Mouse (Mus musculus): ENCODE results near the gene Lamc1.
"Not testable (repeated sequence)": the region's sequence is repeated elsewhere in the genome, so short reads cannot be mapped to it uniquely, and the experiment has no call there.

Lamc1 gene

DNA sequence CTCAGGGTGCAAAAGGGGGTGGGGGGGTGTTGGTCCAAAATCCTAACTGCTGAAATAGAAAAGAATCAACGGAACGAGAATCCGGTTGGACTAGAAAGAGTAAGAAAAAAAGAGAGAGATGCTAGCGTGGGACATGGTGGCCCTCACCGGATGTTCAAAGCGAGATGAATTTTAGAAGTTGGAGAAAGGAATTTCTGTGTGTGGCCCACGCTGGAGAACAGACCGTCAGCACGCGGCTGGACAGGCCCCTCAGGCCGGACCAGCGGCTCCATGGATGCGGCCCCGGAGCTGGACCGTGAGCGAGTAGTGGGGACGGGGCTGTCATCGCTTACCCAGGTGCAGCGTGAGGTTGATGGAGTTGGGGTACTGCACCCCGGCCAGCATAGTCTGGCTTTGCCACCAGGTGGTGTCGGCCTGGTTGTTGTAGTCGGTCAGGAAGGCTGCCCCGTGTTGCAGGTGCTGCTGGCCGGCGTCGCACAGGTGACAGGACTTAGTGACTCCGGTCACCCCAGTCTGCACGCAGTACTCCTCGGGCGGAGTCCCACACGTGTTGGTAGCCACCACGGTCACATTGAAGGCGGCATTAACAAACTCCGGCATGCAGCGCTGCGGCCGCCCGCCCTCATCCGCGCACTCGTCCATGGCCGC lies 666 bp downstream of the Lamc1 start:
- DNase-seq (ENCODE audit: low read depth, low spot score) = peak; percentile 75

DNA sequence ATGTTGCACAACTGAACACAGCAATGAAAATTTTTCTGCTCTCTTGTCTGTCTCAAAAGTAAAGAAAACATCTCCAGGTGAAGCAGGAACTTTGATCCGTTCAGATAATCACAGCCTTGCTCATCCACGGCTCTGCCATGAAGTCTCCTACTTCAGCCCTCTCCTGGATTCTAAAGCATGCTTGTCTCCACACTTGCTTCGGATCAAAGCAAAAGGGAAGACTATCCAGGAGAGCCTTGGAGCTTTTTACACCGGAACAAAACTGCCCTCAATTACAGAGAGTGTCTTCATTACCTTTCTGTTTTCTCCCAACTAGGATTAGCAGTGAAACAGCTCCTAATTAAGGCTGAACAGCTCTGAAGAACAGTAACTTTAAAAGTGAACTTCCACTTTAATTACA lies 1.4 kb downstream of the Lamc1 start:
- no peak for DNase-seq (ENCODE audit: low read depth, low spot score)

DNA sequence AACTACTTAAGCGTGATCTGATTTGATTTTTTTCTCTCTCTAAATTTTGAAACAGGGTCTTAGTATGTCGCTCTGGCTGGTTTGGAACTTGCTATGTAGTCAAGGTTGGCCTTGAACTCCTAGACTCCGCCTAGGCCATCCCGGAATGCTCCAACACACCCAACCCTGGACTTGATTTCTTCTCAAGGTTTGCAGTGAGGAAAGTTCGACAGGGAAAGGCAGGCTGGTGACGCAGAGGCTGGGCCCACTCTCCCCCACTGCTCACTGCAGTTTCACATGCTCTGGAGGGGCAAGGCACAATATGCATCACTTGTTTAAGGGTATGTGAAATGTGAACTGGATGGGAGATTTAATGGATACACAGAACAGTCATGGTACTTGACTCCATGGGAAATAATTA lies 3.3 kb downstream of the Lamc1 start:
- DNase-seq (ENCODE audit: low read depth, low spot score) = no peak

DNA sequence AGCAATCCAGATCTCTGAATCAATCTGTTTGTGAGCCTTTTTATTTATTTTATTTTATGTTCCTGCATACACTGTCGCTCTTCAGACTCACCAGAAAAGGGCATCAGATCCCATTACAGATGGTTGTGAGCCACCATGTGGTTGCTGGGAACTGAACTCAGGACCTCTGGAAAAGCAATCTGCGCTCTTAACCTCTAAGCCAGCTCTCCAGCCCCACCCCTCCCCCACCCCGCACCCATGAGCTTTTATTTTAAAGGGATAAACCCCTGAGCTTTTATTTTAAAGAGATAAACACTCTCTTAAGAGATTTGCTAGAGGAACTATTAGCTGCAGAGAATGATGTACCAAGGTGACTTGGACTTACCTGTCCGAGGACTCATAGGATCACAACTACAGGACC lies 5.5 kb downstream of the Lamc1 start:
- no peak for DNase-seq (ENCODE audit: low read depth, low spot score)

DNA sequence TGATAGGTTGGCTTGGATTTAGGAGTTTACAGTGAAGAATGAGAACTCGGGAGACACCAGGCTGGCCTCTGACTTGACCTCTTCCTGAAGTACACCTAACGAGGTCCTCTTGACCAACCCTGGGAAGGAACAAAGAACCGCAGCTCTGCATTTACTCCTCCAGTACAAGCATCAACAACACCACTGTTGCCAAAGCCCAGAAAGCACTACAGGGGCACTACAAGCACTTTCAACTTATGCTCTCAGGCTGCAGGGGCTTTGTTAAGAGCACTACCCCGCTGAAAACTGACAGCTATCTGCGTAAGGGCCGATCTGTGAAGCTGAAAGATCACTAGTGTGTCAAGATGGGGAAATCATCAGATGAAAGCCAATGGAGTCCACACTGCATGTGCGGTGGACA lies 6.4 kb downstream of the Lamc1 start:
- DNase-seq (ENCODE audit: low read depth, low spot score) = no peak

DNA sequence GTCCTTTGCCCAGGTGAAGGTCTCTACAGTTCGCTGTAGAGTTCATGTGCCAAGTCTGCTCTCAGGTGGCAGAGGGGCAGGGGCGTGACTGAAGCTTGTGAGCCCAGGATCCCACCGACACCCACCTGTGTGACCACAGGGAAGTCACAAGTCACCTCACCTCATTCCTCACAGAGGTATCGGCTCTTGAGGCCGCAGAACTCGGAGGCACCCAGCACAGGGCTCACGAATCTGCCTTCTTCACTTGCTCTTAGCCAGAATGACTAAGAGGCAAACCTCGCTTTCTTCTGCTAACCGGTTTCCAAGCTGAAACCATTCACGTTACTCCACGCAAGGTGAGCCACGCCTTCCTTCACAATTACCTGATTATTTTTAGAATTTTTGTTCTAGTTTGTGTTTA lies 11.2 kb downstream of the Lamc1 start:
- DNase-seq (ENCODE audit: low read depth, low spot score) = no peak

DNA sequence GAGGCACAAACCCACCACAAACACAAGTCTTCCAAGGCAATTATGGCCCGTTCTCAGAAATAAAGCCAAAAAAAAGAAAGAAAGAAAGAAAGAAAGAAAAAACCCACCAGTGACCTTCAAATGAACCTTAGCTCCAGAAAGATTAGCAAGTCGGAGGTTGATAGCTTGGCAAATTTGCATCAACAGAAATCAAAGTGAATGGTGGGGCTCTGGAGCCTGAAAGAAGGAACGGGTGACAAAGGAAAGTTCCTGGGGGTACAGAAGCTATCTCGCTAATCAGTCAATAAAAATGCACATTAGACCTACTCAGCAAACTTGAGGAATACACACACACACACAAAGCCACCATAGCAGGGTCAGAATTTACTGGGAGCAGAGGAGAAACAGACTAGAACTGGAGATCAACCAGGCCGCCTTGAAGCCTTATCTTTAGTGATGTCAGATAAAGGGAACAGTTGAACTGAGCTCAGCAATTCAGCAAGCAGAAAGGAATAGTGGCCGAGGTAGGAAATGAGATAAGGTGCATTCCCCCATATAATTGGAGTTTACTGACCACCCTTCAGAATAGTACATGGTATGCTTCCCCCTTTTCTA lies 11.9 kb downstream of the Lamc1 start:
- no peak for DNase-seq (ENCODE audit: low read depth, low spot score)

DNA sequence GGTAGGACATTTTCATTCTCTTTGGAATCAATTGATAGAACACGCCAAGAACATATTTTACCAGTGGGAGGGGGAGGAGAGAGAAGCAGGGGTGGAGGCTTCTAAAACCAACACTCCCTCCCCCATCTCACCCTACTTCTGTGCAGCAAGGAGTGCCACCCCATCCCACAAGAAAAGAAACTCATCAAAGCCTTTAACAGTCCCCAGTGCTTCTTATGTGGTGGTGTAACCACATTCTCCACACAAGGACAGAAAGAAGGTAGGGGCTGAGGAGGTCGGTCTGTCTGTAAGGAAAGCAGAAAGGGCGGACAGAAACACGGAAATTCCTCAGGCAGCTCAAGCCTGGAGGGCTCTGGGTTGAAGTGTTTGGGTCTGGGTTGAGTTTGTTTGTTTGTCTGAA lies 12.5 kb downstream of the Lamc1 start:
- peak; percentile 43 for DNase-seq (ENCODE audit: low read depth, low spot score)

DNA sequence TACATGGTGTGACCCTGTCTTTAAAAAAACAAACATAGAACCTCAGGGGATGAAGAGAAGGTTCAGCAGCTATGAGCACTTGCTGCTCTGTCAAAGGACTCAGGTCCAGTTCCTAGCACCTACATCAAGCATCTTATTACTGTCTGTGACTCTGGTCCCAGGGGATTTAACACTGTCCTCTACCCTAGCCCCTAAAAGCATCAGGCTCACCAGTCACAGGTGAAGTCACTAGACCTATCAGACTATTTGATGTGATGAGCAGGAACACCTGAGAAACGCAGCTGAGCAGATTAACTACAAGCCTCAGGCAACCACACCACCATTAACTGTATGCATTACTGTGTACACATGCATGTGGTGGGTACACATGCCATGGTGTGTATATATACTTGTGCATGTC lies 13.8 kb downstream of the Lamc1 start:
- DNase-seq (ENCODE audit: low read depth, low spot score) = no peak

DNA sequence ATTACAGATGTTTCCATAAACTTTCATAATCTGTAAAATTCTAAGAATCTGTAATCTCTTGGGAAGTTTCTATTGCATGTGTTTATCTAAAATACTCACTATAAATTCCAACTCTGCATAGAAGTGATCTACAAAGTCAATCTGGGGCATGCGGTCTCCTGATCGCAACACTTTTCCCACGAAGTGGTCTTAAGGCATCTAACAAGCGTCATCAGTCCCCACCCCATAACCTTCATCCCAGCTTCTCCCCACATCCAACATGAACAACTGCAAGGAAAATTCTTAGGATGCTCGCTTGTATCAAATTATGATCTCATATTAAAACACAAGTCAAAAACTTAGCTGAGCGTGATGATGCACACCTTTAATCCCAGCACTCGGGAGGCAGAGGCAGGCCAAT lies 14.3 kb downstream of the Lamc1 start:
- no peak for DNase-seq (ENCODE audit: low read depth, low spot score)

DNA sequence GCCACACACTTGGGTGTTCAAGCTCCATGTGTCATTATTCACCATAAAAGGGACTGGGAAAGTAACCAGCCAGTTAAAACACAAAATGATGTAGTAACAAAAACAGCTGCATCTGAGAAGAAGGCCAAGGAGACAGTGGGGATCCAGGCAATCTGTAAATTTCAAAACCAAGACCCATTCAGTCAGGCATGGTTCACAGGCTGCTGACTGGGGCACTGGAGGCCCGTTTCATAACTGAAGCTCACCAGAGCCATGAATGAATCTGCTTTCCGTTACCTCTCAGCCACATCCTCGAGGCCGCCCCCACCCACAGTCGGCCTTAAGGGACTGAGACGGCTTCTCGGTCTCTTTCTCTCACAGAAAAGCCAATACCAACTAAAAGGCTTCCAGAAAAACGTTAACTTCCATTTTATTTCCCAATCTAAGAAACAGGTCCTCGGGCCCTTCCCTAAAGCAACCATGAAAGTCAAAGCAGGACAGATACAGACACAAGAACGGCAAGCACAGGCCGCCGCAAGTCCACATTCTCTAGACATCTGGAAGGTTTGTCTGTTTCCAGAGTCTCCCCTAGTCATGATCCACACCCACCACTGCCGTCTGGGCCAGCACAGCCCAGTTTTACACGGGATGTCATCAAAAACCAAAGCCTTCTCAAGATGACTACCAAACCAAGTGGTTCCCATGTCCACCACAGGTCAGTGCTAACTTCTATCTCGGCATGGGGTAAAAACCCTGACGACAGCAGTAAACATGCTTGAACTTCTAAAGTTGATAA lies 14.9 kb downstream of the Lamc1 start:
- no peak for DNase-seq (ENCODE audit: low read depth, low spot score)

DNA sequence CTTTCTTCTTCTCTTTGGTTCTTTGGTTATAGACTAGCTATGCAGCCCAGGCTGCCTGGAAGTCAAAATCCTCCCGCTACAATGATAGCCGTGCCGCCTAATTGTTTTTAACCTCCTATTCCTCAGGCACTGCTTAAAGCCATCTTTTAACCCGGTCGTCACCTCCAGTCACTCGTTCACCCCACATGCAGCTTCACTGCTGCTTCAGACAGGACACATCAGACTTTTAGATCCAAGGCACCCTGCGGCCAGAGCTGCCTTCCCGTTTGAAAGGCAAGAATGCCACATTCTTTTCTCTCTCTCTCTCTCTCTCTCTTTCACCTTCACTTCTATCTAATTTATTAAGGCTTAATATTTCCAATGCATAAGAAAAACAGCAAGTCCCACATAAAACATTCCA lies 15.6 kb downstream of the Lamc1 start:
- no peak for DNase-seq (ENCODE audit: low read depth, low spot score)

DNA sequence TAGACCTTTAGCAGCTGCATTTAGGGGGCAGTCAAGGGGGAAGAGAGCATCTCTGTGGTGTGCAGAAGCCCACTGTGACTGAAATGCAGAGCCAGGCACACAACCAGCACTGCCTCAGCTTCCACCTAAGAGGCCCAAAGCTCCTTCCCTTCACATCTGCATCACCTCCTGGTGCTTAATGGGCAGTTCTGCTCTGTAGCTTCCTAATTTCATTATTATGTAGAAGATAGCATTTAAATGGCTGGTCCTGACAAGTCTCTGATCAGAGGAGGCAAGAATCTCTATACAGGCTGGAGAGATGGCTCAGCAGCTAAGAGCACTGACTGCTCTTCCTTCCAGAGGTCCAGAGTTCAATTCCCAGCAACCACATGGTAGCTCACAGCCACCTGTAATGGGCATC lies 16.3 kb downstream of the Lamc1 start:
- DNase-seq (ENCODE audit: low read depth, low spot score) = no peak

DNA sequence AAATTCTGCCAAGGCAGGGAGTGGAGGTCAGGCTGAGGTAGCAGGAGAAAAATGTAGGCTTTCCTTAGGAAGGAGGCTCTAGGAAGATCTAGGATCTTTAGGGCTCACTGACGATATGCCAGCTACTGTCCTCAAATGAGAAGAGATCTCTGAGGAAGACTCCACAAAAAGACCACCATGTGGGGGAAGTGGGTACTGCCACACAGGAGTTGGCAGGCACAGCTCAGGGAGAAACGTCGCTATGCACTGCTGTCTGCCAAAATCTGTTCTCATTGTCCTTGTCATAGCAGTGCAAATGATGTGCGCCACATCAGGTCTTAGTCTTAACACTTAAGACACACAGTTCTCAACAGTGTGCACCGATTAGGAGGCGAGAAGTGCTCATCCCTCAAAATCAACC lies 17.5 kb downstream of the Lamc1 start:
- no peak for DNase-seq (ENCODE audit: low read depth, low spot score)

DNA sequence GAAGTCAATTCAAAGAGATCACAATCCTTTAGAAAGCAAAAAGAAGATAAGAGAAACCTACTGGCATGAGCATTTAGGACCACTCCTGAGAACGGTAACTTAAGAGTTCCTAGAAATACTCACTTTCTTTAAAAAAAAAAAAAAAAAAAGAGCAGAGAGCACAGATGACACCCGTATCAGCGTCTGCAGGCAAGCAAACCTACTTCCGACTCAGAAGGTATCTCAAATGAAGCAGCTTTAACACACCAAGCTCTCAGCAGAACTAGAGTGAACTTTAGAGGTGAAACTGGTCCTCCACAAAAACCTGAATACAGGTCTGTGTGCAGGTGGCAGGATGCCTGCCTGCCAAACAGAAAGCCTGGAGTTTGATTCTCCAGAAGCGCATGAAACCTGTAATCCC lies 19.6 kb downstream of the Lamc1 start:
- no peak for DNase-seq (ENCODE audit: low read depth, low spot score)

DNA sequence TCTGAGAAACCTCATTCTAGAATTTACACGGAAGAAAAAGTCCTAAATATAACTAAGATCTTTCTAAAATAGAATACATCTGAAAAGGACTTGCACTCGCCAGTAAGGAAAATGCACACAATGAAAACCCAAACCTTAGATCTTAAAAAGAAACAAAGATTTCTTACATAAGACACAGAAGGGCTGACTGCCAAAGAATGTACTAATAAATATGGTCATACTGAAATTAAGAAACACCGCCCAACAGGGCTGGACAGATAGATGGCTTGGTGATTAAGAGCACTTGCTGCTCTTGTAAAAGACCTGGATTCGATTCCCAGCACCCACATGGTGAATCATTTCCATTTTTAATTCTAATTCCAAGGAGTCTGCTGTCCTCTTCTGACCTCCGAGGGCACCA lies 22.4 kb downstream of the Lamc1 start:
- no peak for DNase-seq (ENCODE audit: low read depth, low spot score)

DNA sequence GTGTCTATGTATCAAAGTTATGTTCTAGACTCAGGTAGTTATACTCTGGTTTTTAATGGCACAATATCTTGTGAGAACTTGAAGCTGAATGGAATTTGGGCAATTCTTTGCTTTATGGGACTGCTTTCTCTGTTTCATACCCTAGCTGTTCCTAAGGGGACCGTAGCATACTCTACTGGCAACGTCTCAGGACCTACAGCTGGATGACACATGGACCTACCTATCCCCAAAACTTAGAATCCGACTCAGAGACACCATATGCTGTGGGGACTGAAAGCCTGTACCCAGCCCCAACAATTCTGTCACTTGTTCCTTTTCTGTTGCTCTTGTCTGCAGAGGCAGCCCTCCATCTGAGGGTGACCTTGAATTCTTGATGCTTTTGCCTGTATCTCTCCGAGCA lies 23.3 kb downstream of the Lamc1 start:
- no peak for DNase-seq (ENCODE audit: low read depth, low spot score)

DNA sequence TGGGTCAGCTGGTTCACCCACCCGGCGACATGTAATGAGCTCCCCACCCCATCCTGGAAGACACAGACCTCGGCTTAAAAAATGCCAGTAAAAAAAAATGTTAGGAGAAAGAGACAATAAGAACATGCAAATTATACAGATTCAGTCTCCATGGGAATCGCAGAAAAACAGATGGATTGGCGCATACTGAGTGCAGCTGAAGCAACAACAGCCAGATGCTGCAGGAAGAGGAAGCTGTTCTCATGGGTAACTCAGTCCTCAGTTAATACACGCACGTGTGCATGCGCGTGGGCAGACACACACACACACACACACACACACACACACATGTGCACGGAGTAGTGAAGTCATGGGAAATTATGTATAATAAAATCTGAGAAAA lies 23.7 kb downstream of the Lamc1 start:
- DNase-seq (ENCODE audit: low read depth, low spot score) = peak; percentile 77

DNA sequence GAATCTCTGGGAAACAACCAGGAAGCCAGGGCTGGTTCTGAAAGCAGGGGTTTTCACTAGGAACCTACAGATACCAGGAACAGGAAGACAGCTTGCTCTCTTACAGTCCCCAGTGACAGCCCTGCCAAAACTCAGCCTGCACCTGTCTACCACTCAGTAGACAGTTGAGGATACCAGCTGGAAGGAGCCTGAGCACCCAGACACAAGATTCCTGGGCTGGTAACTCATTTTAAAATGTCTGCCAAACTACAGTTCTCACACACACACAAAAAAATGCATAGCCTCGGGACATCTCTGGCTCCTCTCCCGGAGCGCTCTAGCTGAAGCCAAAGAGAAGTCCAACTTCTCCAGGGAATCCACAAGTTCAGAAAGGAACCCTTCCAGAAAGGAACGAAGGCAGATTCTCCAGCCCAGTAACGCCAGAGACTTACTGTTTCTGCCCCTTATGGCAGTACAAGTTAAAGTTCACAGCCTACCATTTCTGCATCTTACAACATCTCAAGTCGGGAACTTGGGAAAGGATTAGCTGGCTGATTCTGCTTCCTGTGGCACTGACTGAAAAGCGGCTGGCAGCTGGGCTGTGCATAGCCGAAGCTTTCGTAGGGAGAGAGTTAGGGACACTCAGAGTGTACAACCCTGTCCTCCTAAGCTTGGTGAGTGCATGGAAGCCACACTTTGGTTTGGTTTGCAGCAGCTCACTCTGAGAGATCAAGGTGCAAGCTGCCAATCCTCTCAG lies 24.2 kb downstream of the Lamc1 start:
- peak; percentile 88 for DNase-seq (ENCODE audit: low read depth, low spot score)

DNA sequence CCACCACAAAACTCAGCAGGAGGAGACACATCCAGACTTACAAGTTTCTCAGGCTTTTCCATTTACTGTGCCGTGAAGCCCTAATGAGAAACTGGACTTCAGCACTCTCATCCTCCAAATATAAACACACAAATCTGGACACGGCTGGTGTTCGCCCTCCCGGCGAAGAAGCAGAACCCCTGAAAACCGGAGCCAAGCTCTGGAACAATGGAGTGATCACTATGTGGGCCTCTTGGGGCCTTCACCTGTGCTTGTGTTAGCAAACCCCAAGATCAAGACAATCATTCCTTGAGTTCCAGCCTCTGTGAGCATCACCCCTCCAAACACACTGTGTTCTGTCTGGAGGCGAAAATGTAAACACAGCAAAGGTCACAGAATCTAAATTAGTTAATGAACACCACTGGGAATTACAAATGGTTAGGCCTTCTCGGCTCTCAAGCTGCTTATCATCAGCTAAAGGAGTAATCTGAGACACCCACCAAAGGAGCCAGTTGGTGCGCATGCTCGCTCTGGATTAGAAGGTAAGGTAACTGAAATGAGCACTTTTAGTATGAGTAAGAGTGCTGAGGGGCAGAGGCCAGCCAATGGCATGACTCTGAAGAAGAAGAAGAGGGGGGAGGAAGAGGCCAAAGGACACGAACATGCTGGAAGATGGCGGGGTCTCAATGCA lies 24.9 kb downstream of the Lamc1 start:
- no peak for DNase-seq (ENCODE audit: low read depth, low spot score)

DNA sequence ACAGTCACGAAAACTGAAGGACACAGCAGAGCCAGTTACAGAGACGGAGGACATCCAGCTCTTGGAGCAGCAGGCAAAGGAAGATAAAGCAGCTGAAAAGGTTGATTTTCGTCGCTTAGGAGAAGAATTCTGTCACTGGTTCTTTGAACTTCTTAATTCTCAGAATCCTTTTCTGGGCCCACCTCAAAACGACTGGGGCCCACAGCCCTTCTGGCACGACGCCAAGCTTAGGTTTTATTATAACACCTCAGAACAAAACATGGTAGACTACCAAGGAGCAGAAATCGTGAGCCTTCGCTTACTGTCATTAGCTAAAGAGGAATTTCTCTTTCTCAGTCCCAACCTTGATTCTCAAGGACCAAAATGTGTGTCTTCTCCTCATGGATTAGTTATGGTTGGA lies 26.9 kb downstream of the Lamc1 start:
- not testable (repeated sequence) for DNase-seq (ENCODE audit: low read depth, low spot score)

DNA sequence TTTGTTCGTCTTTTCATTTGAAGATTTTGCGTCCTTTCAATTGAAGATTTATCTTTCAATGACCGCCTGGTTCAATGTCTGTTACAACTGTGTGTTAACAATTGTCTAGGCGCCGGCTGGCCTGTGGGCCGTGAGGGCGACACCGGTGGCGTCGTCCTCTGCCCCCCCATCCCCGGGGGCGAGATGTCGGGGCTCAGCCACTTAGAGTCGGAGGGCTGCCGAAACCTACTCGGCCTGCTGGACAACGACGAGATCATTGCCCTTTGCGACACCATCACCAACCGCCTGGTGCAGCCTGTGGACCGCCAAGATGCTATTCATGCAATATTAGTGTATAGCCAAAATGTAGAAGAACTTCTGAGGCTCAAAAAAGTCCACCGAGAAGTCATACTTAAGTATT lies 27.3 kb downstream of the Lamc1 start:
- not testable (repeated sequence) for DNase-seq (ENCODE audit: low read depth, low spot score)

Data from brain, adult 2 months (tissue).